Mouse (Mus musculus): ENCODE results near the gene Hjurp. TPM values are rescaled to one million over a fixed set of nuclear protein-coding genes. Genes with fewer than 3 reads are reported as not detected.

The Hjurp gene
- total and polyA plus RNA-seq, 3 experiments: 52.9 to 327 (median 221) TPM

DNA sequence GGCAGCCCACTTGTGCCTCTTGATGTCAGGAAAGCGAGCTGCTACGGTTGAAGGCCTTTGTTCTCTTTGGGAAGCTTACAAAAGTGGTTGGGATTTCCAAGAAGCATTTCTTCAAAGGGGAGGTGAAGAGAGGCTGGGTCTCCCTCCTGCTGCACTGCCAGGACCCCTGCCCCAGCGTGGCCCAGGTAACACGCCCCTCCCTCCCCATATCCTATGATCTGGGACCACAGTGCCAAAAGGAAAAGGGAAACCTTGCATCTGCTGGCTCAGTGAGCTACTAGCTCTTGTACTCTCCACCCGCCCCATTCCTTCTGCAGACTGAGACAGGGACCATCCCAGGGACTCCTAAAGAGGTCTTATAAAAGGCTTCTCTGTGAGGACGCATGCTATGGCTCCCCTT is 19.8 kb downstream of the Hjurp start:
- Histone ChIP-seq H3K27me3 (ENCODE audit: insufficient read depth, low read length) (peaks cover 23% of the 10 kb centered on the region), H3K9me3 (replicated peaks) (no peaks in the 10 kb centered on the region), H3K4me3 (ENCODE audit: low read depth, low read length) (no peak overlapping the region), H3K36me3 (replicated peaks) (peaks cover 37% of the 10 kb centered on the region), H3K4me1 (ENCODE audit: insufficient read depth, low read depth, low read length) (peaks cover 15% of the 10 kb centered on the region)
- no peak for DNase-seq (ENCODE audit: low spot score)
- ATAC-seq (ENCODE audit: extremely low read depth, insufficient number of reproducible peaks, low FRiP score, poor library complexity, severe bottlenecking): no peak
- TF ChIP-seq TAL1 (conservative IDR thresholded peaks at IDR 0.05; ENCODE audit: low read depth, low read length) (no peak), CTCF (IDR thresholded peaks at IDR 0.05; ENCODE audit: low read depth, low read length) (no peak)

DNA sequence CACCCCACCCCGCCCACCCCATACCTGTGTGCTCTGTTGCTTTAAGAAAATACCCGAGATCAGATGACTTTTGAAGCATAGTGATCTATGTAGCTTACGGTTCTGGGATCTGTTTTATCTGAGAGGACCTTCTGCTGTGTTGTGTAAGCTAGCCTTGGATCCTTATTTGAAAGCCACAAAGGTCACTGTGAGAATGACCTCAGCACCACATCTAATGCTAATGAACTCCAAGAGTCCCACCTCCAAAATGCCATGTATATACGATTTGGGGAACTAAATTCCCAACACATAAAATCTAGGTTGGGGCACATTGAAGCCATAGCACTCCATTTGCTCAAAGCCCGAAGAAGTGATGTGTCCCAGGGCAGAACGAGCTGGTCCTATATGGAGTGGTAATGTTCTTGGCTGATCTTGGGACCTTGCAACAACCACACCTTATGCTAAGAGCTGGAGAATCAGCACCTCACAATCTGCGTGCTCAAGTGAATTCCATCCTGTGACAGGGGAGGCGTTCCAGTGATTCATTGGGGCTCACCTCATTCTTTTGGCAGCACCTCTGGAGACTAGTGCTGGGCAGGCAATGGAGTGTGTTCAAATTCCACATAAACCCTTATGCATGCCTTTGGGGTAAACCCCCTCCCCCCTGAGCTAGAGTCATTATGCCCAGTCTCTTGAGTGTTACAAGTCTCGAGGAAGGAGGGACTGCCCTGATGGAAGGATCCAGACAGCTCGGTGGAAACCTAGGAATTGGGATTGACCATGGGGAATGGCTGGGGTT is 20.4 kb downstream of the Hjurp start:
- H3K4me3 ChIP-seq (ENCODE audit: low read depth, low read length): no peak overlapping the region
- peaks cover 31% of the 10 kb centered on the region for H3K36me3 ChIP-seq (replicated peaks)
- peaks cover 29% of the 10 kb centered on the region for H3K27me3 ChIP-seq (ENCODE audit: insufficient read depth, low read length)
- peaks cover 10% of the 10 kb centered on the region for H3K4me1 ChIP-seq (ENCODE audit: insufficient read depth, low read depth, low read length)
- ATAC-seq (ENCODE audit: extremely low read depth, insufficient number of reproducible peaks, low FRiP score, poor library complexity, severe bottlenecking) (no peak), DNase-seq (ENCODE audit: low spot score) (no peak)
- TF ChIP-seq CTCF (IDR thresholded peaks at IDR 0.05; ENCODE audit: low read depth, low read length) (peak; percentile 24; the same call in 1 of the 2 replicates), GATA2 (IDR thresholded peaks at IDR 0.05; ENCODE audit: borderline replicate concordance, low read depth, low read length) (0 out of 2 replicates have a peak, but pooled peaks have one; percentile 14), TAL1 (conservative IDR thresholded peaks at IDR 0.05; ENCODE audit: low read depth, low read length) (no peak)
- H3K9me3 ChIP-seq (replicated peaks): no peaks in the 10 kb centered on the region

DNA sequence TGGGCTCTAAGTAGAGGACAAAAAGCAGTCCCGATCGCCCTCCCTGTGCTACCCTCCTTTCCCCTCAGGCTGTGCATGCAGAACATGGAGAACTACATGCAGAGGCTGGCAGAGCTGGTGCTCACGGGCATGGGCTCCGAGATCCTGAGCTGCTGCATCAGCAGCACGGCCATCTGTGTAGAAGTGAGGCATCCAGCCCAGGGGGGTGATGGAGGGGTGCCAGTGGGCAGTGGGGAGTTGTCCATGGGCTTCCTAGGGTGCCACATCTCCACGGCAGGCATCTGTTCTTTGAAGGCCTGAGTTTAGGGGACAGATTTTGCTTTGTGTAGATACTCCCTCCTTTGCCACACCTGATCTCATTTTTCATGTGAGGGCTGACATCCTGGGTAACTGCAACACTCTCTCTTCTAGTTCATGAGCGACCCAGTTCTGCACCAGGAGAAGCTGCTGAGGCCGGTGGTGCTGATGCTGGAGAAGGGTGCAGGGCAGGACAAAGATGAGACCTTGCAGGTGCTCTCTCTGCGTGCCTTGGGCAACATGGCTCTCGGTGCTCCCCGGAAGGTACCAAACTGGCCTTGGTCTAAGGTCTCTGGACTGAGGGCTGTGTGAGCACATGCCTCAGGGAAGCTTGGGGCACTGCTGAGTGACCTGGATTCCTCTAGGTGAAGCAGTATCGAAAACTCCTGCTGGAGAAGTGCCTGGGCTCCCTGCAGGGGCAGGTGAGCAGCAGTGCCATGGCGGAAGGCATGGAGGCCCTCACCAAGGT is 21.3 kb downstream of the Hjurp start:
- no peak overlapping the region for H3K4me3 ChIP-seq (ENCODE audit: low read depth, low read length)

DNA sequence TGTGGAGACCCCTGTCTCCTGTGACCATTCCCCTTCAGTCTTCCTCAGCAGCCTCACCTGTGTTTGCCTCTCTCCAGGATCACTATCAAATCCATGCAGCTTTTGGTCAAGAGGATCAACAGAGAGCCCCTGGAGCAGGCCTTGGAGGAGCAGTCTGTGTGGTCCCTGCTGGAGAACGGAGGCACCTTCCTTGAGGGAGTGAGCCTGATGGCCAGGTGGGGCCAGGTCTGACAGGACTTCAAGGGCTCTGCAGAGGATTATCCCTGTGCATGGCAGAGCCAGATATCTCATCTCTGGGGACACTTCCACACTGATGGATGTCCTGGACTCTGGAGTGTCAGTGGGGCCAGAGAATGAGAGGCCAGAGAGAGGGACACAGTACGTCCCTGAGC is 22.0 kb downstream of the Hjurp start:
- H3K4me3 ChIP-seq (ENCODE audit: low read depth, low read length): no peak overlapping the region
- no peak for TF ChIP-seq CTCF (IDR thresholded peaks at IDR 0.05; ENCODE audit: low read depth, low read length)
- TF ChIP-seq GATA2 (IDR thresholded peaks at IDR 0.05; ENCODE audit: borderline replicate concordance, low read depth, low read length): no peak
- TF ChIP-seq TAL1 (conservative IDR thresholded peaks at IDR 0.05; ENCODE audit: low read depth, low read length): no peak
- ATAC-seq (ENCODE audit: extremely low read depth, insufficient number of reproducible peaks, low FRiP score, poor library complexity, severe bottlenecking) (no peak), DNase-seq (ENCODE audit: low spot score) (no peak)
- H3K36me3 ChIP-seq (replicated peaks): peaks cover 15% of the 10 kb centered on the region
- peaks cover 36% of the 10 kb centered on the region for H3K27me3 ChIP-seq (ENCODE audit: insufficient read depth, low read length)
- no peaks in the 10 kb centered on the region for H3K9me3 ChIP-seq (replicated peaks)
- H3K4me1 ChIP-seq (ENCODE audit: insufficient read depth, low read depth, low read length): peaks cover 6% of the 10 kb centered on the region

More for the DNA sequence above, 21.3 kb downstream of the Hjurp start:
- no peaks in the 10 kb centered on the region for H3K9me3 ChIP-seq (replicated peaks)
- ATAC-seq (ENCODE audit: extremely low read depth, insufficient number of reproducible peaks, low FRiP score, poor library complexity, severe bottlenecking) (no peak), DNase-seq (ENCODE audit: low spot score) (no peak)
- peaks cover 22% of the 10 kb centered on the region for H3K36me3 ChIP-seq (replicated peaks)
- peaks cover 34% of the 10 kb centered on the region for H3K27me3 ChIP-seq (ENCODE audit: insufficient read depth, low read length)
- no peak for TF ChIP-seq TAL1 (conservative IDR thresholded peaks at IDR 0.05; ENCODE audit: low read depth, low read length)
- TF ChIP-seq GATA2 (IDR thresholded peaks at IDR 0.05; ENCODE audit: borderline replicate concordance, low read depth, low read length): peak; percentile 6; the same call in 1 of the 2 replicates
- no peak for TF ChIP-seq GATA1 (IDR thresholded peaks at IDR 0.05; ENCODE audit: borderline replicate concordance, low read length)
- TF ChIP-seq CTCF (IDR thresholded peaks at IDR 0.05; ENCODE audit: low read depth, low read length): no peak
- TF ChIP-seq POLR2AphosphoS5 (IDR thresholded peaks at IDR 0.05; ENCODE audit: insufficient replicate concordance, low read depth, low read length): no peak; the same call in 1 of the 2 replicates
- H3K4me1 ChIP-seq (ENCODE audit: insufficient read depth, low read depth, low read length): peaks cover 6% of the 10 kb centered on the region

DNA sequence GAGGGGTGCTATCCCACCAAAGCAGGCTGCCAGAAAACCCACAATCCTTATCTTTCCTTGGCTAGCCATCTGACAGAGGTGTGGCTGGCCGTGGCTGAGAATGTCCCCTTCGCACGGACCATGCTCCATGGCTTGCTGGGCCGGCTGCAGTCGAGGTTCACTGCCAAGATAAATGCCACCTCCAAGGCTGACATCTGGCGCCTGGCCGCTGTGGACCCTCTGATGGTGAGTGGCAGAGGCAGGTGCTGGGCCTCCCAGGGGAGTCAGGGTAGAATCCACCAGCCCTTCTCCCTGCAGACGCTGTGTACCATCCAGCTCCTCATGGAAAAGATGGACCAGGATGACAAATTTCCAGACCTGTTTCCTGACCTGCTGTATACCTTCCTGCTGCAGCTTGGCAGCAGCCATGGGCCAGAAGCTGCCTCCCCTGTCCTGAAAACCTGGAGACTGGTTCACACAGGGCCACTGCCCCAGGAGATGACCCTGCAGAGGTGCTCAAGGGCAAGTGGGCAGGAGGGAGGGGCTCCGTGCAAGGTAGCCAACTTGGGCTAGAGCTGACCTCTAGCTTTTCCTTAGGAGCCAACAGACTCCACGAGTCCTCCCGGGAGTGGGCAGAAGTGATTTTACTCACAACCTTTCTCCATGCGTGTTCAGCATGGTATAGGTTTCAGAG is 22.5 kb downstream of the Hjurp start:
- no peak for DNase-seq (ENCODE audit: low spot score)
- TF ChIP-seq TAL1 (conservative IDR thresholded peaks at IDR 0.05; ENCODE audit: low read depth, low read length) (no peak), GATA2 (IDR thresholded peaks at IDR 0.05; ENCODE audit: borderline replicate concordance, low read depth, low read length) (no peak), POLR2AphosphoS5 (IDR thresholded peaks at IDR 0.05; ENCODE audit: insufficient replicate concordance, low read depth, low read length) (no peak; the same call in 1 of the 2 replicates), GATA1 (IDR thresholded peaks at IDR 0.05; ENCODE audit: borderline replicate concordance, low read length) (no peak), CTCF (IDR thresholded peaks at IDR 0.05; ENCODE audit: low read depth, low read length) (no peak)

DNA sequence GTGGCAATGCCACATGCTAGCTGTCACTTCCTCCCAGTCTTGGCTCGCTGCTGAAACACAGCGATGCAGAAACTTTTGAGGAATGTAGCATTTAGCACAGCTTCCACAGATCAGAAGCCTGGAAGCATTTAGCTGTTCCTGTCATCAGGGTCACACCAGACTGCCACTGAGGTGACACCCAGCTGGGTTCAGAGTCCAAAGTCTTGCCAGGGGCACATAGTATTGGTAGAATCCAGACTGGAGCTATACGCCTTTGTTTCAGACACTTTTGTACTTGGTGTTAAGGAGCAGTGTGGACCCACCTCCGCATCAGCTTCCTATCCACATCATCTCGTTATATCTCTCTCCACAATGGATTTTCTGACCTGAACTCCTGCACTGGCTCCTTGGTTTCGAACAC is 23.9 kb downstream of the Hjurp start:
- Histone ChIP-seq H3K36me3 (replicated peaks) (no peaks in the 10 kb centered on the region), H3K4me1 (ENCODE audit: insufficient read depth, low read depth, low read length) (peaks cover 4% of the 10 kb centered on the region), H3K9me3 (replicated peaks) (no peaks in the 10 kb centered on the region), H3K4me3 (ENCODE audit: low read depth, low read length) (no peak overlapping the region), H3K27me3 (ENCODE audit: insufficient read depth, low read length) (peaks cover 46% of the 10 kb centered on the region)
- no peak for DNase-seq (ENCODE audit: low spot score)
- no peak for ATAC-seq (ENCODE audit: extremely low read depth, insufficient number of reproducible peaks, low FRiP score, poor library complexity, severe bottlenecking)
- TF ChIP-seq TAL1 (conservative IDR thresholded peaks at IDR 0.05; ENCODE audit: low read depth, low read length) (no peak), POLR2AphosphoS5 (IDR thresholded peaks at IDR 0.05; ENCODE audit: insufficient replicate concordance, low read depth, low read length) (no peak), GATA2 (IDR thresholded peaks at IDR 0.05; ENCODE audit: borderline replicate concordance, low read depth, low read length) (no peak), CTCF (IDR thresholded peaks at IDR 0.05; ENCODE audit: low read depth, low read length) (no peak), GATA1 (IDR thresholded peaks at IDR 0.05; ENCODE audit: borderline replicate concordance, low read length) (no peak)

More for the DNA sequence above, 22.5 kb downstream of the Hjurp start:
- H3K4me3 ChIP-seq (ENCODE audit: low read depth, low read length): no peak overlapping the region
- peaks cover 4% of the 10 kb centered on the region for H3K4me1 ChIP-seq (ENCODE audit: insufficient read depth, low read depth, low read length)
- H3K9me3 ChIP-seq (replicated peaks): no peaks in the 10 kb centered on the region
- H3K36me3 ChIP-seq (replicated peaks): peaks cover 9% of the 10 kb centered on the region
- peaks cover 38% of the 10 kb centered on the region for H3K27me3 ChIP-seq (ENCODE audit: insufficient read depth, low read length)
- ATAC-seq (ENCODE audit: extremely low read depth, insufficient number of reproducible peaks, low FRiP score, poor library complexity, severe bottlenecking): no peak
